Mouse (Mus musculus) adrenal gland, adult 8-10 months (tissue): ENCODE data around the gene Defb45. TPM values are rescaled to one million over a fixed set of nuclear protein-coding genes. Genes with fewer than 3 reads are reported as not detected.

Experiments used
- DNase-seq: peaks from one replicate; pipeline ENCODE4 v3.0.0; 2022
- total RNA-seq, 4 experiments: library from RNA; stranded (reverse); gene quantifications; 2 replicates each; pipeline ENCODE4 v1.2.4; 2022

The Defb45 gene
- not detected for total RNA-seq

DNA sequence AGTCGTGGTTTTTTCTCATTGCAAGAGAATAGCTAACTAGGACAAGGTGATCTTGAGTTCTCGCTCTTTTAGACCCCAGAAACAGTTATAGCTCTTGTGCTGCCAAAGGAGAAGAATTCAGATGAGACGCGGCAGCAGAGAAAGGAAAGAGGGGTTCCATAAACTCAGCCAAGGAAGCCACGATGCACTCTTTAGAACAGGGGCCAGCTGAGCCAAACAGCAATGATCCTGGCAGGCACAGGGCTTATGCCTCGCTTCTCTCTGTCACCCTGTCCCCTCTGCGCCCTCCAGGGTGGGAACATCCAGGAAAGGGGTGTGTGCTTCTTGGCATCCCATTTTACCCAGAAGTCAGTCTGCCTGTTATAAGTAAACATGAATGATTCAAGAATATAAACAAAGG, at the start of gene Defb45:
Gene Defb45 (minus strand): TSS at position 101 of the 400 bp plus-strand sequence.
- DNase-seq: no peak

DNA sequence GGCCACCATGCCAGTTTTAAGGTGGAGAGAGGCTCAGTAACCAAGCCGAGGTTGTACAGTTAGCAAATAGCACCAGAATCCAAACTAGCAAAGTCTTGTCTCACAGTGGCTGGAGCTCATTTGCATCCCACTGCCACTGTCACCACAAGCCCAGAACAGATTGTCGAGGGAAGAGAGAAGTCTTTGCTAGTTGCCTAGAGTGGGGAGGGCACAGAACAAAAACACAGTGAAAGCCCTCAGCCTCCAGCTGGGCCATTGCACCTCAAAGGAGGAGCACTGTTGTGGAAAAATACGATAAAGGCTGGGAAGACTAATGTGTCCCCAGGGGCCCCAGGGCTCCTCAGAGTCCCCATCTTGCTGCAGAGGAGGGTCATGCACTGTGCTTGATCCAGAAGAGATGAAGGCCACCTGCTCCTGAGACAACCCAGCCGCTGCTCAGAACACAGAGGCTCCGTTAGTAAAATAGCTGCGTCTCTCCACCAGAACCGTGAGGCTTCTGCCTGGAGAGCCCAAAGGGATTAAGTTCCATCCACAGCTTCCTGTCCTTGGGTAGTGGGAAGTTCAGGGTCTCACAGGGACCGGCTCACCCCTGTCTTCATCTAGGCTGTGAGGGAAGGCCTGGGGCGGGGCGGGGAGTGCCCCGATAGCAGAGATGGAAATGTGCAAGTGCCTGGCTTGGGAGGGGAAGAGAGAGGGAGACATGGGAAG, 40.4 kb upstream of the Defb45 start:
- no peak for DNase-seq

DNA sequence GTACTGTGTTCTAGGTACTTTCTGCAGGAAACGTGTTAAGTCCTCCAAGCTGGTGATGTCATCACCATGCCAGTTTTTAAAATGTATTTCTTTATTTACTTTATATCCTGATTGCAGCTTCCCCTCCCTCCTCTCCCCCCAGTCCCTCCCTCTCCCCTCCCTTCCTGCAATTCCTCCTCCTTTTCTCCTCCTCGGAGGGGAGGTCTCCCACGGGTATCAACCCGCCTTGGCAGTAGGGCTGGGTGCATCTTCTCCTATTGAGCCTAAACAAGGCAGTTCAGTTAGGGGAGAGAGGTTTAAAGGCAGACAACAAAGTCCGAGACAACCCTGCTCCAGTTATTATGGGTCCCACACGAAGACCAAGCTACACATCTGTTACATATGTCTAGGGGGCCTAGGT, 39.7 kb upstream of the Defb45 start:
- no peak for DNase-seq

DNA sequence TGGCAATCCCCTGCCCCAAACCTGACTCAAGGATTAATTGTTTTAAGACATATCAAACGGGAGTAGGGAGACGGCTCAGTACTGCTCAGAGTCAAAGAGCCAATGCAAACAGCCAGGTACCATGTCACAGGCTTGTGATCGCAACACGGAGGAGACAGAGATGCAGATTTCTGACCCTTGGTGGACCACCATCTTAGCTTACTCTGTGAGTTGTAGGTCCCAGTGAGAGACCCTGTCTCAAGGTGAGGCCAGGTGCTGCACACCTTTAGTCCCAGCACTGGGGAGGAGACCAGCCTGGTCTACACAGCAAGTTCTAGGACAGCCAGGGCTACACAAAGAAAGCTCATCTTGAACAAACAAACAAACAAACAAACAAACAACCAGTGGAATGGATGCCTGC, 38.2 kb upstream of the Defb45 start:
- DNase-seq: no peak

DNA sequence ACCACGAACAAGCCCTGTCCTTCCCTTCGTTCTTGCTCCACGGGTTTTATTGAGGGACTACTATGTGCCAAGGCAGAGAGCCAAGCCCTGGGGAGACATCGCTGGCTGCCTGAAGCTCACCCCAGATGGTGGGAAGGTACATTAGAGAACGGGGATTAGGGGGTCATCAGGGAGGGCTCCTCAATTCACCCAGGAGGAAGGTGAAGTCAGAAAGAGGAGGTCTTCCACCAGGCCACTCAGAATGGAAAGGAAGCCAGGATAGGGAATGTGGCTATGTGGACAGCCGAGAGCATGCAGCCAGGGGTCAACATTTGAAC, 37.8 kb upstream of the Defb45 start:
- DNase-seq: no peak

DNA sequence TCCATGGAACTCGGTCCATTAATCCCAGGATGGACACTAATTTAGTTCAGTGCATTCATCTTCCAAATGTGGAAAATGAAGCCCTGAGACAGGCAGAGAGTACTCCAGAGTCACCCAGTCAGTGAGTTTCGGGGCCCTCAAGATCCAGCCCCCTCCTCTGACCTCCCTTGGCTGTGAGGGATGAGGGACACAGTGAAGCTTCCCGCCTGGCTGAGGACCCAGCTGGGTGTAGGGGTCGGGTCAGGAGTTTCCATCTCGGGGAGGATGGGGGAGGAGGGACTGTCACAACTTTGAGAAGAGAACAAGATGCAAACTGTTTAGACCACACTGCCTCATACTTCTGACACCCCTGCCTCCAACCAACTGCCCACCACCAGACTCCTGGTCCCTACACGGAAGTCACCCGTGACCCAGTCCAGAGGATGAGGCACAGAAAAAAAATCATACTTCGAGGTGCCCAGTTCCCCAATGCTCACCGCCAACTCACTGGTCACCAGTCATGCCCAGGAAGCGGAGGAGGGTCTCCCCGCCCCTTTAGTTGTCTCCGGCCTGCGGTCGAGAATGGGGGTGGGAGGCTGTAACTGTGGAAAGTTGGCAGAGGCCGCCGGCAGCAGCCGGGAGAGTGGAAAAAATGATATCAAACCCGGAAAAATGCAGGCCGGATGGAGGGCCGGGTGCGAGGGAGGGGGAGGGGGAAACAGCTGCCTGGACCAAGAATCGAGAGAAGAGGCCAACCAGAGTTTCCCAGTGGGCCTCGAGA, 37.2 kb upstream of the Defb45 start:
- peak; percentile 46 for DNase-seq

DNA sequence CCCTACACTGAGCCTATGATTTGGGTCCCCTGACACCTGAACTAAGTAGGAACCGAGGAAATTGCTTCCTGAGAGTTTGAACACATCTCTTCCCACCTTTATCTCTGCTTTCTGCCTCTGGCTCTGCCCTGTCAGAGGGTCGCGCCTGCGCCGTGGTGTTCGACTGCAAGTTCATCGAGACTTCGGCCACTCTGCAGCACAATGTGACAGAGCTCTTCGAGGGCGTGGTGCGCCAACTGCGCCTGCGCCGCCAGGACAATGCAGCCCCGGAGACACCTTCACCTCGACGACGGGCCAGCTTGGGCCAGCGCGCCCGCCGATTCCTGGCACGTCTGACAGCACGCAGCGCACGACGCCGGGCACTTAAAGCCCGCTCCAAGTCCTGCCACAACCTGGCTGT, 35.1 kb upstream of the Defb45 start:
- no peak for DNase-seq

DNA sequence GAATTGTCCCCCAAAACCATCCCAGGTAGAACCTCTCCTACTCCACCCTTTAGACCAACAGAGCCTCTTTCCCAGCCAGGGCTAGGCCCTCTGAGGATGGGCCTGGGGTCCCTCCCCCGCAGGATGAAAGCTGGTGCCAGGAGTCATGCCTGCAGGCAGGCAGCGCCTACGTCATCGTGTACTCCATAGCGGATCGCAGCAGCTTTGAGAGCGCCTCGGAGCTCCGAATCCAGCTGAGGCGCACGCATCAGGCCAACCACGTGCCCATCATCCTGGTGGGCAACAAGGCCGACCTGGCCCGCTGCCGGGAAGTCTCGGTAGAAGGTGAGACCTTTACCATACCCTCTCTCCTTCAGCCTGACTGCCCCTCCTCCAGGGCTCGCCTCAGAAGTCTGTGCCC, 34.1 kb upstream of the Defb45 start:
- no peak for DNase-seq

DNA sequence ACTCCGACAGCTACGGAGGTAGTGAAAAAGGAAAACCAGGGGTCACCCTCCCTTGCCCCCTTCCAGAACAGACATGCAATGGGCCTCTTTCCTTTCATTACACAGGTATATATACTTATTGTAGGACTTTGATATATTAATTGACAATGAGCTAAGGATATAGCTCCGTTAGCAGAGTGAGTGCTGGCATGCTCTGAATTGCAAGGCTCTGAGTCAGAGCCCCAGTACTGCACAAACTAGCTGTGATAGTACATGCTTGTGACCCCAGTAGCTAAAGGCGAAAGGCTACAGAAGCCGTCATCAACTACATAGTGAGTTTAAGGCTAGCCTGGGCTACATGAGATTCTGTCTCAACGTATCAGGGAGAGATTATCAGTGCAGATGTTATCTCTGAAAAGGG, 30.7 kb upstream of the Defb45 start:
- DNase-seq: no peak

DNA sequence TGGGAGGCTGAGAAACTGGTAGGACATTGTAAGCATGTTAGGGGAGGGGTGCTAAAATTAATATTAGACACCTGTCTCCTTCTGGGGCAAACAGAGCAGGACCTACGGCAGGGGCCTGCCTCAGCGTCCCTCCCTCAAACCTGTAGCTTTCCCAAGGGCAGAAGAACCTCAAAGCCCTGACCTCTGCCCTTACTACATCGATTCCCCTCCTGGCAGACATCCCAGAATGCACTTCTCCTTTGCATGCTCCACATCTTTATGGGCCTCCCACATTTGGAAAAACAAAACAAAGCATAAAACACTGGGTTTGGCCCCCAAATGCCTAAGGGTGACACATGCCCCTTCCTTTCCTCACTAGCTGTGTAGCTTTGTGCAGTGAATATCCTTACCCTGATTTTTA, 30.0 kb upstream of the Defb45 start:
- no peak for DNase-seq

DNA sequence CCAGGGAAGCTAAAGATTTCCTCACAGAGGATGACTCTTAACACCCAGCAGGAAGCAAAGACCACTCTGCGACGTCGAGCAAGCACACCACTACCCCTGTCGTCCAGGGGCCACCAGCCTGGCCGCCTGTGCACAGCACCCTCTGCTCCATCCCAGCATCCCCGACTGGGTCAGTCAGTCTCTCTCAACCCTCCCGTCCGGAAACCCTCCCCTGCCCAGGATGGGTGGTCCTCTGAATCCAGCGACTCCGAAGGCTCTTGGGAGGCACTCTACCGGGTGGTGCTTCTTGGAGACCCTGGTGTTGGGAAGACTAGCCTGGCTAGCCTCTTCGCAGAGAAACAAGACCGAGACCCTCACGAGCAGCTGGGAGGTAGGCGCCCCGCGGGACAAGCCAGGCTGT, 28.9 kb upstream of the Defb45 start:
- DNase-seq: no peak

DNA sequence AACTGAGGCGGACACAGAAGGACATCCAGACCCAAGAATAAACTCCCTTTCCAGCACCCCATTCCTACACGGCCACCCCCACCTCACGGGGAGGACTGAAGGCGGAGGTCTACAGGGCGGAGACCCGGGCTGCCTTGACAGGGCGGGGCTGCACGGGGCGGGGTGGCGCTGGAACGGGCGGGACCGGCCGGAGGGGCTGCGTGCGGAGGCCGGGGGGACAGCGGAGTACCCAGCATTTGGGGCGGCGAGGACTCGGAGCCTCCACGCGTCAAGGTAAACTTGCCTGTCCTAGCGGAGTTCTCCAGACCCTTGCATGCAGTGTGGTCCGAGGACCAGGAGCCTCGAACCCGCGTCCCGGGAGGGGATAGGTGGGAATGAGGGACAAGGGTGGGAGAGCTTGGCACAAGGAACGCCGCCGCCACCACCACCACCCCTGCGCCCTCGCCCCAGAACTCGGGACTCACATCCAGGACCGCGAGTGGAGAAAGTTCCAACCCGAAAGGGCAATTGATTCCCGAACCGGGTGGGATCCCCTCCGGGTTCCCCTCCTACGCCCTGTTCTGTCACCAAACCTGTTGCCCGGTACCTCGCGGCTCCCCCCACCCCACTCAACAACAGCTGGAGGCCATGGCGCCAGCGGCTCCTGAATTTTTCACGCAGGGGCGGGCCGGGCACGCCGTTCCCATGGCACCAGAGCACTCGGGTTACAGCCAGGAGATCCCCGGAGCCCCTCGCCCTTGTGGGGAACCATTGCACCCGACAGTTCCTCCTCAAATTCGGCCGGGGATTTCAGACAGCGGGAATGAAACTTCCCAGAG, 27.8 kb upstream of the Defb45 start, which contains the start of gene Rem1:
Gene Rem1 (plus strand): TSS at position 178 of the 818 bp plus-strand sequence.
- DNase-seq: no peak

DNA sequence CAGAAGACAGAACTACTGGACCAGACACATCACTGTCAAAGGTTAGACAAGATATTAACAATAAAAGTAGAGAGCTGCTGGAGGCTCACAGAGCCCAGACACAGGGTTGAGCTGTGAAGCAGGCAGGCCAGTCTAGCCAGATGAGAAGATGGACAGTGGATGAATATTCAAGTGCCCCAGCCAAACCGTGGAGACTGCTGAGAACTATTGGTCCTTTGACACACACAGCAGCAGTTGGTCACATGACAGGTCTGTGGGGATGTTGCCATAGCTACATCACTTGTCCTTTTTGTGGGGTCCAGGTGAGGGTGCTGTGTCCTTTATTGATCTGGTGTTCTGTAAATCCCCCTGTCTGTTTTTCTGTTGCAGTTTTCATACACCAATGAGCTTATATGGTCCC, 26.1 kb upstream of the Defb45 start:
- DNase-seq: no peak

DNA sequence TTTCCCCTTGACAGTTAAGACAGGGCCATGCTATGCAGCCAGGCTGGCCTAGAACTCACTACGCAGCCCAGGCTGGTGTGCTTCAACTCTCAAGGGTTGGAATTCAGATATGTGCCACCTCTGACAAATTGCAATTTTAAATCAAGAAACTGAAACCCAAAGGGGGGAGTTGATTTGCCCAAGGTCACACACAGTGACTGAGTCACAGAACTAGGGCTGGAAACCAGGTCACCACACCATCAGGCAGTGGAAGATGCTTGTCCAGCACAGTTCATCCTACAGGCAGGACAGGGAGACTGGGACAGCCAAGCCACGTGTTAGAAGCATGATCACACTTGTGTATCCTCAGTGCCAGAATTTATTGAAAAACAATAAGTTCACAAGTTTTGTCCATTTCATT, 25.4 kb upstream of the Defb45 start:
- peak; percentile 52 for DNase-seq

DNA sequence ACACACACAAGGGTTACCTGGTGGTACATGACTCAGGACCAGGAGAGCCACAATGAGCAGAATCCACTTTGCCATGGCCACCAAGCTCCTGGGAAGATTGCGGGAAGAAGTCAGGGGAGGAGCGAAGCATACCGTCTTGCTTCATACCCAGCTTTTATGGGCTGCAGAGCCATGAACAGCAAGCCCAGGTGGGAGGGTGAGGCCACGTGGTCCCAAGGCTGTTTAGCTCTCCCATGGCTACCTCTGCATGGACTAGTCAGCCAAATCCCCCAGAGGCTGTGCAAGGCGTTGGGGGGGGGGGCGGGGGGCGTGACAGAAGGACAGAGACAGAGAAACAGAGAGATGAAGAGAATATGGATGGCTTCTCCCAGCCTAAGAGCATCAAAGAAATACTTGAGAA, 23.8 kb upstream of the Defb45 start, which contains the start of gene Defb25:
Gene Defb25 (minus strand): TSS at position 101 of the 400 bp plus-strand sequence.
- DNase-seq: no peak

DNA sequence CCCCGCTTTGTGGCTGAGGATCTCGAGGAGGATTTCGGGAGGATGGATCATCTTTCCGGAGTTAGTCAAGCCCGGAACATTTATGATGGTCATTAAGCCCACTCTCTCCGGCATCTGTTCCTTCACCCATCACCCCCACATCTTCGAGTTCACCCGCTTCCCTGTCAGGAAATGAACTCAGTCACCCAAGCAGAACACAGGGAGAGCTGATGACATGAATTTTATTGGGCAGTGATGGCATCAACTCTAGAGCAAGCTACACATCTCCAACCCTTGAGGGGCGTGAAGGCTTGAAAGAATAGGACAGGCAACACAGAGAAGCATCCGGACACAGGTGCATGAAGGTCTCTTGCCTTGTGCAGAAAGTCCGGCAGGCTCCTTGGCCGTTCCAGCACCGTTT, 23.0 kb upstream of the Defb45 start:
- DNase-seq: no peak

DNA sequence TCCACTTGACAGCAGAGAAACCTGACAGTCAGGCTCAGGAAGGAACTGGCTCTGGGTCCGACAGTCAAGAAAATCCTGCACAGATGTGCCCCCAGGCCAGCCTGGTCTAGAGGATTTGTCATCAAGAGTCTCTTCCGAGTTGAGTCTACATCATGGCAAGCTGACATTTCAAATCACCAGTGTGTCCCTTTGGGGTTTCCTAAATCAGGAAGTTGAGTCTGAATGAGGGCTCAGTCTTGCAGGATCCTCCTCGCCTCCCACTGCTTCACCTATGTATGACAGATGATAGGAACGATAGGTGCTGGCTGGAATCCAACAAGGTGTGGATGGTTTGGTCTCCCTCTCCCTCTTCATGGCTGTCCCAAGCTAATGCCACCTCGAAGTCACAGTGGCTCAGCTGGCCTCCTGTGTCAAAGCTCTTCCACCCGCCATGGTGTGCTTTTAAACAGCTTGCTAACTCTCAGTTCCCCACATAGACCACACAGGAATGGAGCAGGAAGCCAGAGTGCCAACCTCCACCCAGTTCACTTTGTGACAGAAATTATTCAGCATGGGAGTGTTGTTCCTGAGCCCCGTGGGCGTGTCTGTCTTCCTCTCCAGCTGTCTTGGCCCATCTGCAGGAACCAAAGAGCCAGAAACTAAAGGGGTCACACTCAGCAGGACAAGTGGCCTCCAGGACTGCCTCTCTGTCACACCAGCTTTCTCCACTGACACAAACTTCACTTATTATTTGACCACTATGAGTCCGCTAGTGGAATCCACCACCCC, 21.4 kb upstream of the Defb45 start:
- no peak for DNase-seq

DNA sequence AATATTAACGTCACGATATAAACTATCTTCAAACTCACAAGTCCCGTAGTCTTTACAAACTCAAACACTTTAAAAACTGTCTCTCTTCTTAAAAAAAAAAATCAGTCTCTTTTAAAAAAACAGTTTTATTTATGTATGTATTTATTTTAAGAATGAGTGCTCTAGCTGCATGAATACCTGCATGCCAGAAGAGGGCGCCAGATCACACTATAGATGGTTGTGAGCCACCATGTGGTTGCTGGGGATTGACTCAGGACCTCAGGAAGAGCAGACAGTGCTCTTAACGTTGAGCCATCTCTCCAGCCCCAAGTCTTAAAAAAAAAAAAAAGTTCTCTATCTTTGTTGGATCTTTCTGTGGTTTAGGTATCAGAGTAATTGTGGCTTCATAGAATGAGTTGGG, 18.2 kb upstream of the Defb45 start:
- no peak for DNase-seq

DNA sequence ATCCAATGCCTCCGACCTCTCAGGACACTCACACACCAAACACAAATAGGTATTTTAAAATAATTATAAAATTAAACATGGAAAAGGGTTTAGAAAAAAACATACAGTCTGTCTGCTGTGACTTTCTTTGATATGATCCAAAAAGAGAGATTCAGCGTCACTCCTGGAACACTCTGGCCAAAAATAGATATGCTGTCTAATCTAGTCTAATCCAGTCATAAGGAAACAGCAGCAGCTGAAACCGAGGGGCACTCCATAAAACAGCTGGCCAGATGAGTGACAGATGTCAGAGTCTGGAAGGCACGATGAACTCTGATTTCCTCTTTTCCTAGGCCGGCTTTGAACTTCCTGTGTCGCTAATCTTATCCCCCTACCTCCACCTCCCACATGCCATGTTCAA, 17.3 kb upstream of the Defb45 start:
- DNase-seq: no peak

DNA sequence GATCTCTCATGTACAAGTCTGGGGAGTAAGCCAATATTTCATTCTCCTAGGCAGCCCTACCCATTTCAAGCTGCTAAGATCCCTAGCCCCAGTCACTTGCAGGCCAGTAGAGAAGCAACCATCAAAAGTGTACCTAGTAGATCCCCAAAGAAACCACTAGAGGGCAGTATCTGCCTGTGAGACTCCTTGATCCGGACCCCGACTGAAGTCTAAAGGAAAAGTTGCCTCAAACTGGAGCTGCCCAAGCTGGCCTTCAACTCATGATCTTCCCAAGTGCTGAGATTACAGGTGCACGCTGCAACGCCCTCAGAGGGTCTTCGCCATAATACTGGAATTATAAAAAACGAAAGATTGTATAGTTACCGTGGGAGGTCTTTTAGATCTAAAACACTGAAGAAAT, 16.4 kb upstream of the Defb45 start:
- peak; percentile 37 for DNase-seq

DNA sequence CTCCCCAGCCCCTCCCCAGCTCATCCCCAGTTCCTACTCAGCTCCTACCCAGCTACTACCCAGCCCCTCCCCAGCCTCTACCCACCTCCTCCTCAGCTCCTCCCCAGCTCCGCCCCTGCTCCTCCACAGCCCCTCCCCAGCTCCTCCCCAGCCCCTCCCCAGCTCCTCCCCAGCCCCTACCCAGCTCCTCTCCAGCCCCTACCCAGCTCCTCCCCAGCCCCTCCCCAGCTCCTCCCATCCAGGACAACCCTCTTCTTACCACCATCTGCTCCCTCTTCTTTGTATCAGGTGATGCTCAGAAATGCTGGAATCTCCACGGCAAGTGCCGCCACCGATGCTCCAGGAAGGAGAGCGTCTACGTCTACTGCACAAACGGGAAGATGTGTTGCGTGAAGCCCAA, 13.0 kb upstream of the Defb45 start:
- no peak for DNase-seq

DNA sequence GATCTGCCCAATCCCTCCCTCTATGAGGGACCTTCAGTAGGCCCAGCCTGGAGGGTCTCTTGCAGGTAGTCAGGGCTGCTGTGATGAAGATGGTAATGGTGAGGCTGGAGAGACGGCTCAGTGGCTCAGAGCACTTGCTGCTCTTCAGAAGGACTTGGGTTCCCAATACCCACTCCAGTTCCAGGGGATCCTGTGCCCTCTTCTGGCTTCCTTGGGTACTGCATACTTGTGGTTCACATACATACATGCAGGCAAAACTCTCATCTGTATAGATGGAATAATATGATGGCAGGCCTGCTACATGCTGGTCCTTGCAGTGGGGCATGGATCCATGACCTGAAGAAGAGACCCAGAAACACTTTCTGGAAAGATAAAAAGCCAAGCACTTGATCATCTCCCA, 9.5 kb upstream of the Defb45 start:
- DNase-seq: no peak

DNA sequence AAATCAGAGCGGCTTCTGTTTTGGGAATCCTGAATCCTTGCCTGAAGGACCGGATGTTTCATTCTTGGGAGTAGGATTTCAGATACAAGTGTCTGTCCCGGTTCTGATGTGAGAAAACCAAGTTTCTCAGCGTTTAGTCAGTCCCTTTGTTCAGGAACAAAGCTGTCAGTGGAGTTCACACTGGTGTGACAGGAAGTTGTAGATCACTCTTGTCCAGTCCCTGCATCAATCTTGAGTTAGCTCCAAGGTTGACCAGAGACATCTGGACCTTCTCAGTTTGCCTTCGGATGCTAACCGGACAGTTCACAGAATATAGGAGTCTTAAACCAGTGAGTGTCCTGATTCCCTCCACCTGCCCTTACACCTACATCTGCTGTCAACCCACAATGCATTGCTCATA, 8.5 kb upstream of the Defb45 start:
- DNase-seq: no peak
